Mouse (Mus musculus) right cerebral cortex, postnatal 14 days (tissue): ENCODE measurements around the gene Veph1.
"Not testable (repeated sequence)": the region's sequence is repeated elsewhere in the genome, so short reads cannot be mapped to it uniquely, and the experiment has no call there.

Source experiments
- DNase-seq: peaks from one replicate; pipeline ENCODE4 v3.0.0; 2022

The Veph1 gene

GRCm38 (mm10) chr3:66296545-66296944 lies at the start of gene Veph1:
Gene Veph1 (minus strand): TSS chr3:66296837.
- DNase-seq = no peak

- DNase-seq = no peak
Measured at GRCm38 (mm10) chr3:66340742-66341141, 44.1 kb upstream of the Veph1 start.

- no peak for DNase-seq
Measured at GRCm38 (mm10) chr3:66332401-66332729, 35.7 kb upstream of the Veph1 start.

GRCm38 (mm10) chr3:66331592-66332400 lies 35.2 kb upstream of the Veph1 start:
- peak; percentile 29 for DNase-seq

GRCm38 (mm10) chr3:66330896-66331579 lies 34.4 kb upstream of the Veph1 start:
- DNase-seq = no peak

- no peak for DNase-seq
Measured at GRCm38 (mm10) chr3:66325962-66326834, 29.6 kb upstream of the Veph1 start.

- no peak for DNase-seq
Measured at GRCm38 (mm10) chr3:66325486-66325951, 28.9 kb upstream of the Veph1 start.

- DNase-seq = no peak
Measured at GRCm38 (mm10) chr3:66314793-66315715, 18.4 kb upstream of the Veph1 start.

GRCm38 (mm10) chr3:66310586-66310985 lies 13.9 kb upstream of the Veph1 start:
- no peak for DNase-seq

- DNase-seq = no peak
Measured at GRCm38 (mm10) chr3:66309531-66309930, 12.9 kb upstream of the Veph1 start.

- no peak for DNase-seq
Measured at GRCm38 (mm10) chr3:66295236-66295635, 1.4 kb downstream of the Veph1 start.

- DNase-seq = no peak
Measured at GRCm38 (mm10) chr3:66294729-66295128, 1.9 kb downstream of the Veph1 start.

- peak; percentile 8 for DNase-seq
Measured at GRCm38 (mm10) chr3:66292356-66292946, 4.2 kb downstream of the Veph1 start.

- no peak for DNase-seq
Measured at GRCm38 (mm10) chr3:66263270-66263669, 33.4 kb downstream of the Veph1 start.

GRCm38 (mm10) chr3:66262319-66262718 lies 34.3 kb downstream of the Veph1 start:
- no peak for DNase-seq

GRCm38 (mm10) chr3:66254504-66255105 lies 42.0 kb downstream of the Veph1 start:
- no peak for DNase-seq

GRCm38 (mm10) chr3:66251842-66252241 lies 44.8 kb downstream of the Veph1 start:
- DNase-seq = no peak

GRCm38 (mm10) chr3:66240476-66240875 lies 56.2 kb downstream of the Veph1 start:
- DNase-seq = no peak

- not testable (repeated sequence) for DNase-seq
Measured at GRCm38 (mm10) chr3:66236234-66236871, 60.3 kb downstream of the Veph1 start.

GRCm38 (mm10) chr3:66224931-66225537 lies 71.6 kb downstream of the Veph1 start:
- no peak for DNase-seq
